Mouse (Mus musculus) left cerebral cortex, postnatal 10 days (tissue): ENCODE measurements around the gene Ap1m1. TPM values are rescaled to one million over a fixed set of nuclear protein-coding genes. Genes with fewer than 3 reads are reported as not detected.
A peak's percentile ranks its signal among the peaks of the same experiment; 100 is the strongest.

ENCODE experiments used
- DNase-seq, 2 experiments: peaks; one replicate each; pipeline ENCODE4 v3.0.0; 2021 to 2022; ENCODE audit warnings: low spot score in 2 of 2, mixed read lengths in 1 of 2; ENCODE audit errors: extremely low spot score in 1 of 2
- intact Hi-C: fragments of 180-260 bp; cut with DNase I; formaldehyde crosslinking; loops from one replicate; pipeline ENCODE4 v1.15.1; 2025
- total RNA-seq, 2 experiments: library from RNA; stranded (reverse); gene quantifications; 2 replicates each; pipeline ENCODE4 v1.2.3; 2021

The Ap1m1 gene
- 100 to 1,000 TPM; 115 to 119 TPM for total RNA-seq

DNA sequence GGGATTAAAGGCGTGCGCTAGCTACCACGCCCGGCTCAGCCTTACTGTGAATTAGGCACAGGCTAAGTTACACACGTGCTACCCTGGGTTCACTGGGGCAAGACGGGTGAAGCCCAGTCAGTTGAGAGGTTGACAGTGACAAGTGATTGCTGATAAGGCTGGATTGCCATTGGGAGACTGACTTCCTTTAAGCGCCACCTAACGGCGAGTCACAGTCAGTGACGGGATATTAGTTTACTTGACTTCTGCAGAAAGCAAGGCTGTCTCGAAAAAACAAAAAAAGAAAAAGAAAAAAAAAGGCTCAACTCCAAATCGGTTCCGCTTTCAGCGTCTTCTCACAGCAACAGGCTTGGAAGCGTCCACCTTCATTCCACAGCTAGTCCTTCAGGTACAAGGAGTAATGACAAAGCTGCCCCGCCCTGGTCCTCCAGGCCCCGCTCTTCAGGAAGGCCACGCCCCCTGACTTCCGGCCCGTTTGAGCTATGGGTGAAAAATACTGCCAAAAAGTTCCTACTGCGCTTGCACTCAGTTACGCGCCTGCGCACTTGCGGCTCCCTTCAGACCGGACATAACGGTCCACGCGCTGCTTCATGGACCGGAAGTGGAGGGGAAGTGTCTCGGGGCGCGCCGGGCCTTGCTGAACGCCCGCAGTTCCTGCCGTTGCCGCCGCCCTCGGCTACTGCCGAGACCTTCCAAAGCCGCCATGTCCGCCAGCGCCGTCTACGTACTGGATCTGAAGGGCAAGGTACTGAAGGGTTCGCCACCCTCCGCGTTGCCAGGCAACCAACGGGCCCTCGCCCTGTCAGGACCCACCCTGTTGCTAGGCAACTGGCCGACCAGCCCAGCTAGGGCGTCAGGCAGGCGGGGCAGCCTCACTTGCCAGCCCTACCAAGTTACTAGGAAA is at the start of gene Ap1m1:
TSS of gene Ap1m1 (plus strand) at position 520 of the 904 bp plus-strand sequence.
- DNase-seq, result peak; percentile 98 to 99
- intact Hi-C loops, result loop anchor here (5.0 kb wide), 1 partner anchor 62 kb away; no protein-coding TSS in a partner anchor

DNA sequence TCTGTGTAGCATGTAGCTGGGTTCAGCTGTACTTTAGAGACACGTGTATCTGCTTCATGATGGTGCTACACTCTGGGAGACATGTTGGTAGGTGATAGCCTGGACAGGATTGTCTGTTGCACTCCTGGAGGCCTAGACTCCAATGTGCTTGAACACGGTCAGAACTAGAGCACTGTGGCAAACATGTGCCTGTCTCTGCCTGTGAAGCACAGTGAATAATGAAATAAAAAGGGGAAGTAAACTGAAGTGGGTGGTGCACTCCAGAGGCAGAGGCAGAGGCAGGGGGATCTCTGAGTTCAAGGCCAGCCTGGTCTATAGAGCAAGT is 49.6 kb upstream of the Ap1m1 start:
- intact Hi-C loops, result no loop called here
- DNase-seq, result no peak

DNA sequence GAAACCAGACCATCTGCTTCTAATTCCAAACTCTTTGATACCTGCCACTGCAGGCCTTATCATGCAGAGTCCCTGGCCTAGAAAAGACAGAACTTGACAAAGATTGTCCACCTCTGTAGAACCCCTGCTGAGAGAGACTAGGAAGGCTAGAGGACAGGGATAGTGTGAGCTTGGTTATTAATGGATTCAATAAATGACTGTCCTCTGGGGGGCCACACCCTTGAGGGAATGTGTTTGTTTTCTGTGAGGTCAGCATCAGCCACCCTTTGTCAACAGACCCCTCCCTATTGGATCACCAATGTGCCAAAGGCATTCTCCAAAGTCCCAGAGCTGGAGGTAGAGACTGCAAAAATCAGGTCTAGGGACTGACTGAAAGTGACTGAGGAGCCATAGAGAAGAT is 47.8 kb upstream of the Ap1m1 start:
- intact Hi-C loops, result no loop called here
- DNase-seq, result no peak

DNA sequence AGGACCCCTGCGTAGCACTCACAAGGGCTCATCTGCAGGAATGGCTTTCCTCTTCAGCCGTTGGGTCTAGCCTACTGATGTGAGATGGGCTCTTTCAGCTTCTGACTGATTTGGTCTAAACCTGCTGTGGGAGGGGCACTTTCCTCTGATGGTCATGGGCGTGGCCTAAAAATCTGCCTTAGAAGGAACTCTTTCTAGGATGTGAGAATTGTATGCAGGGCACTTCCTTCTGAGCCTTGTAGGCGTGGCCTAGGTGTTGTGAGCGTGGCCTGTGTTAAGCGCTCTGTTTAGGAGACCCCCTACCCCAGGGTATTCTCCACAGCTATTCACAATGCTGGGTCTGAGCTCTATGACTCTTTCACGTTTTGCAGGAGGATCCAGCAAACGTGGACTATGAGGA is 41.8 kb upstream of the Ap1m1 start:
- intact Hi-C loops, result no loop called here
- DNase-seq, result no peak

DNA sequence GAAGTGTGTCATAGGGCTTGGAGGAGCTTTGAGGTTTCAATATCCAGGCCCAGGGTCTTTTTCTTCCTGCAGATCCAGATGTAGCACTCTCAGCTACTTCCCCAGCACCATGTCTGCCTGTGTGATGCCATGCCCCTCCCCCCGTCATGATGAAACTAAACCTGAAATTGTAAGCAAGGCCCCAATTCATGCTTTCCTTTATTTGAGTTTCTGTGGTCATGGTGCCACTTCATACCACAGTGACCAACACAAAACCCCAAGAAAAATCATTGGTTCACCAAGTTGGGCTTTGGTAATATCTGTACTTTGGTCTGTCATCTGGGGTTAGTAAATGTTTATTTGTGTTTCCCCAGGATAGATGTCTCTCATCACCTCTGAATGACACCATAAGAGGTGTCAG is 31.2 kb upstream of the Ap1m1 start:
- intact Hi-C loops, result no loop called here
- DNase-seq, result no peak

DNA sequence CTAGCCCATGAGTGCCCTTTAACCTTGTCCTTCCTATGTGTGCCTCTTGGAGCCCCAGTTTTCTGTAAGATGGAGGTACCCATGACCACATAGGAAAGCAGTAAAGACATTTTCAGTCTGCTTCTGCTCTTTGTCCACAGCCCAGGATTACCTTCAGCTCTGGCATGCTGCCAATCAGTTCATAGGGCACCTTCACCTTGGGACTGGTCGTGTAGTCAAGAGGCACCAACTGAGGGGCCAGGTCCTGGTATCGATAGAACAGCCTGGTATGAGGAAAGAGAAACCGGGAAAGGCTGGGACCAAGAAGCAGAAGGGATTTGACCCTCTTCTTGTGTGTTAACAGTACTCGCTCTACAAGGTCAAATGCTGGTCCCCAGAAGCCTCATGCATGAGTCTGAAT is 29.6 kb upstream of the Ap1m1 start:
- no peak for DNase-seq
- intact Hi-C loops, result no loop called here

DNA sequence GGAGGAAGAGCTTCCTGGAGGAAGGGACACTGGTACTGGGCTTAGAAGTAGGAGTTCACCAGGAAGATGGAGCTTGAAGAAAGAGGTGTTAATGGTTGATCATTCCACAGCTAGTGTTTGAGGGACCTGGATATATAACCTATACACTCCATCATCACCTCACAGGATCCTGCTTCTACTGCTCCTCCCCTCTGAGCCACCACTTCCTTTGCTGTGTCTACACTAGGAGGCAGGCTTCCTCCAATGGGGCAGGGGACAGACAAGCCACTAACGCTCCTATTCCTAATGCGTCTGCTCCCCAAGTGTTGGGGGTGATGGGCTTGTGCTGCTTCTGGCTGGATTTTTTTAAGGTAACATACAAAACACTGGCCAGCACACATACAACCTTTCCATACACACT is 29.1 kb upstream of the Ap1m1 start:
- intact Hi-C loops, result no loop called here
- no peak for DNase-seq

DNA sequence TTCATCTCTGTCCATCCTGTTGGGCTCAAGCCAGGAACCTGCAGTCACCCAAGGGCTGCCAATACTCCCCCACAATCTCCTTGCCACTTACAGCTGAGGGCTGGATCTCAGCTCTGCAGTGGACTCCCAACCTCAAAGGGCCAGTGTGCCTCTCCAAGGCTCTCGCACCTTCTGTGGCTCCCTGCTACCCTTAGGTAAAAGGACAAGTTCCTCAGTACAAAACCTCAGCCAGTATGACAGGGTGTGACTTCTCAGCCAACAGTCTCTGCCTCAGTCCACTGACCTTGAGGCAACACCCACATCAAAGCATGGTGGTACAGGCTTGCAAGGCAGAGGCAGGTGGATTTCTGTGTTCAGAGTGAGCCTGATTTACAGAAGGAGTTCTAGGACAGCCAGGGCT is 28.0 kb upstream of the Ap1m1 start:
- no peak for DNase-seq
- intact Hi-C loops, result no loop called here

DNA sequence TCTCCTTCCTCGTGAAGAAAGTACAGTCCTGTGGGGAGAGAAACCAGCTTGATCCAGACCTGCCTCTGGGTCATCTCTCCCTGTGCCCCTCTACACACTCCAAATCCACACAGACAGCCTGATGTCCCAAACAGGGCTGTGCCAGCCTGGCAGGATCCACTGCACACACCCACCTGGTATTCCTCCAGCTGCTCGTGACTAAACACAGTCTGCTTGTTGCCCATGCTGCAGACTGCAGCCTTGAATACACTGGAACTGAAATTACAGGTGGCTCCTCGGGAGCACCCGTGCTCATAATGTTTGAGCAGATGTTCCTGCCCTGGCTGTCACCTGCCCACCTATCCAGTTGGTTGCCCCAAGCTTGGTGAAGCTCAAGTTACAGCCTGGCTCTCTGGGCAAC is 27.1 kb upstream of the Ap1m1 start, which contains the start of gene Cib3:
TSS of gene Cib3 (minus strand) at position 87 of the 400 bp plus-strand sequence.
- DNase-seq, result no peak
- intact Hi-C loops, result no loop called here

DNA sequence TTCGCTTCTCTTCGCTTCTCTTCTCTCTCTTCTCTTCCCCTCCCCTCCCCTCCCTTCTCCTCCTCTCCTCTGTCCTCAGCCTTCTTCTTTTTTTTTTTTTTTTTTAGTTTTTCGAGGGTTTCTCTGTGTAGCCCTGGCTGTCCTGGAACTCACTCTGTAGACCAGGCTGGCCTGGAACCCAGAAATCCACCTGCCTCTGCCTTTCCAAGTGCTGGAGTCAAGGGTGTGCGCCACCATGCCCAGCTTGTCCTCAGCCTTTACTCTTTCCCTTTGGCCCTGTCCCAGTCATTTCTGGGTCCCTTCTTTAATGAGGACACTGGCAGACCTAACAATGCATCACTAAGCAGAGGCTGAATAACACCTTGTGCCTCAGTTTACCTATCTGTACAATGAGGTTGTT is 26.3 kb upstream of the Ap1m1 start, which contains the start of gene Gm11034:
TSS of gene Gm11034 (minus strand) at position 101 of the 400 bp plus-strand sequence.
- intact Hi-C loops, result no loop called here
- DNase-seq, result no peak

DNA sequence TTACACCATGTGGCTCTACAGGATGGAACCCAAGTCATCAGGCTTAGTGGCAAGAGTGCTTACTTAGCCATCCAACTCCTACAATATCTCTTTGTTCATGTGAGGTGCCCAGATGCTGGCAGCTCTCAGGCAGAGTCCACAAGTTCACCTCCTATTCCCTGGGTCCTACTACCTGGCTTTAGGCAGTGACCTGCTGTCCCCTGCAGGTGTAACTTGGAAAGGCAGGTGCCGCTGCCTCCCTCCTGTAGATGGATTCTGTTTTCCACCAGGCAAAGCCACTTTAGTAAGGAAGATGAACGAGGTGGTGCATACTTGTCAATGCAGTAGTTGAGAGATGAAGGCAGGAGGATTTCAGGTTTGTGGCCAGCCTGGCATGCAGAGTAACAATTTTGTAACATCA is 24.8 kb upstream of the Ap1m1 start:
- intact Hi-C loops, result no loop called here

DNA sequence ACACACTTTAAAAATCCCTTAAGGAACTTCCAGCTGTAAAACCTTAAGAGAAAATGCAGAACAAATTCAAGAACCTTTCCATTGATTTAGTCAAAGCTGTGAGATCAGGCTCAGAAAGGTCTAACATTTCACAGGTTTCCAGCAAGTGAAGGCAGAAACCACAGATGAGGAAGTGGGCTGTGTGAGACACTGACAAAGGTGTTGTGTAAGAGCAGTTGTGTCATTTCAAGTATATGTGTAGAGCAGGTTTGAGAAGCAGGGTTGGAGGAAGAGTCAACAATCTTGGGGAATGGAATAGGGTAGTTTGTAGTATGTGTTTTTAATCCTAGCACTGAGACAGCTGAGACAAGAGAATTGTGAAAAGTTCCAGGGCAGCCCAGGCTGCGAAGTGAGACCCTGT is 23.9 kb upstream of the Ap1m1 start:
- intact Hi-C loops, result no loop called here
- DNase-seq, result no peak

More for the DNA sequence above, 24.8 kb upstream of the Ap1m1 start:
- no peak for DNase-seq

DNA sequence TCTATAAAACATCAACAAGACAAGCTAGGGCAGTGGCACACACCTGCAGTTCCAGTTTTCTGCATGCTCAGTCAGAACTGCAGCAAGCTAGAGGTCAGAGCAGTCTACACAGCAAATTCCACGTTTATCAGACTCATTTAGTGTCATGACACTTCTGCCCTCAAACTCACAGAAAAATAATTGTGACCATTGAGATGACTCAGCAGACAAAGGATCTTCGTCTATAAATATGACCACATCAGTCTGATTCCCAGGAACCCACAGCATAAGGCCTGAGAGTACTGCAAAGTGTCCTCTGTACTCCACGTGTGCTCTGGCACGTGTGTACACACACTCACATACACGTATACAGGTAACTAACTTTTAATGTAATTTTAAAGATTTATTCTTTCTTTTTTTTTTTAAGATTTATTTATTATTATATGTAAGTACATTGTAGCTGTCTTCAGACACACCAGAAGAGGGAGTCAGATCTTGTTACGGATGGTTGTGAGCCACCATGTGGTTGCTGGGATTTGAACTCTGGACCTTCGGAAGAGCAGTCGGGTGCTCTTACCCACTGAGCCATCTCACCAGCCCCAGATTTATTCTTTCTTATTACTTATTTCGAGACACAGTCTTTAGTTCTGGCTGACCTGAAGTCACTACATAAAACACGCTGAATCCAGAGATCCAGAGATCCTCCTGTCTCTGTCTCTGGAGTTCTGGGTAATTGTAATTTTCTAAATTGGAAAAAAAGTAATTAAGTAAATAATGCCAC is 20.9 kb upstream of the Ap1m1 start:
- DNase-seq, result no peak
- intact Hi-C loops, result no loop called here

DNA sequence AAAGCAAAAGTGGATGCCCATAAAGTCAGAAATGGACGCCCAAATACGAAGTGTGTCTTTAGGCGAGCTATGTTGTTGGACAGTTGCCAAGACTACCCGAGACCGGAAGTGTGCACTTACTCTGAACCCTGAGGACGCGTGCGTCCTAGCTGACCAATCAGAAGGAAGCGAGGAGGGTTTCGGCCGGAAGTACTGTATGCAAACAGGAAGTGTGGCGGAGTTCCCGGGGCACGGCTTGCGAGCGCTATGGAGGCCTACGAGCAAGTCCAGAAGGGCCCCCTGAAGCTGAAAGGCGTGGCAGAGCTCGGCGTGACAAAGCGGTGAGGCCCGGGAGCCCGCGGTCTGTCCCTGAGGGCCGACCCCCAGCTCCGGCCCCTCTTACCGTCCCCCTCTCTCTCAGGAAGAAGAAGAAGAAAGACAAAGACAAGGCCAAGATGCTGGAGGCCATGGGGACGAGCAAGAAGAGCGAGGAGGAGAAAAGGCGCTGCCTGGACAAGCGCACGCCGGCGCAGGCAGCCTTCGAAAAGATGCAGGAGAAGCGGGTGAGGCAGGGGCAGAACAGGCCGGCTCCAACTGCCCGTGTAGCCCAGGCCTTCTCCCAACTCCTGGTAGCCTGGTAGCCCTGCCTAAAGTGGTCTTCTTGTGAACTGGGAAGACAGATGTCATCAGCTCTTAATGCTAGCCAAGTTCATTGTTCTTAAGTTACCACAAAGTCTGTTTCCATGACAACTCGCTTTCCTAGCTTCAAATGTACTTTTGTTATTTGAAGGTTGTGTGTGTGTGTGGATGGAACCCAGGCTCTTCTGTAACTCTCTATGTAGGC is 20.1 kb upstream of the Ap1m1 start, which contains the start of gene Fam32a:
TSS of gene Fam32a (plus strand) at position 190 of the 823 bp plus-strand sequence.
- DNase-seq, result peak; percentile 91 to 94
- intact Hi-C loops, result loop anchor here (5.0 kb wide), 1 partner anchor 42 kb away; no protein-coding TSS in a partner anchor

DNA sequence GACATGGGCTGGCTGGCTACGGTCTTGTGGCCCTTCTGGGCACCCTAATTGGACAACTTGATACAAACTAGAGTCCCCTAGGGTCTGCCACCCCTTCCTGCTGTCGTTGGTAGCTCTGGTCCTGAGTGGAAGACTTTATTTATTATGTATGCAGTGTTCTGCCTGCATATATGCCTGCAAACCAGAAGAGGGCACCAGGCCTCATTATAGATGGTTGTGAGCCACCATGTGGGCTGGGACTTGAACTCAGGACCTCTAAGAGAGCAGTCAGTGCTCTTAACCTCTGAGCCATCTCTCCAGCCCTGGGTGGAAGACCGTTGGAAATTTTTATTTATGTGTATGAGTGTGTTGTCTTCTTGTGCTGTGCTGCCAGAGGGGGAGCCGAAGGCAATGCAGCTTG is 19.1 kb upstream of the Ap1m1 start:
- intact Hi-C loops, result loop anchor here (5.0 kb wide), 1 partner anchor 43 kb away; no protein-coding TSS in a partner anchor
- DNase-seq, result no peak

DNA sequence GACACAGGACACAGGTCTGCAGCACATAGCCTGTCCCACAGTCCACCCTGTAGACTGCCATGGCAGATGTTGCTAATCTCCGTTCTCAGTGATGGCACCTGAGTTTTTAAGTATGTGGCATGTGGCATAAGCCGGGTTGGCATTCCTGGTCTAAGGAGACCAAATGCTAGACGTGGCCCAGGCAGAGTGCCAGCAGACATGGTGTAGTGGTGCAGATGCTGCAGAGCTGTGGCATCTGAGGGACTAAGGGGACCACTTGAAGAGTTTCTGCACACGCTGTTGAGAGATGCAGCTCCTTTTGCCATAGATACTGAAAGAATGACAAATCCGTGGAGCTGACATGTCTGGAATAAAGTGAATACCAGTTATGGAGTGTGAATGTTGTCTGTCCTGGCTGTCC is 17.2 kb upstream of the Ap1m1 start:
- DNase-seq, result peak in 1 of 2 experiments; percentile 42
- intact Hi-C loops, result loop anchor here (5.0 kb wide), 1 partner anchor 45 kb away; no protein-coding TSS in a partner anchor

DNA sequence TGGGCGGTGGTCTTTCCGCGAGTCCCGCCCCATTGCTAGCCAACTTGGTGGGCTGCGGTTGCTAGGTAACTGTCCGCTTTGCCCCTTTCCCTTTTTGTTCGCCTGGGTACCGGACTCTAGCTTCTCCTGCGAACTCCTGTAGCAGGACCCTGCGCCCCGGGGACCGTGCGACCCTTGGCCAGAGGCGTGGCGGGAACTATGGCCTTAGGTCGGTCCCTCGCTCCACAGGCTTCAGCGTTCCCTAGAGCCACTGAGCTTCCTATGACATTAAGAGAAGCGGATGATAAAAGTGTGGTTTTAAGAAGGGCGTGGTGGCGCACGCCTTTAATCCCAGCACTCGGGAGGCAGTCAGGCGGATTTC is 565 bp downstream of the Ap1m1 start:
- DNase-seq, result no peak
- intact Hi-C loops, result loop anchor here (5.0 kb wide), 1 partner anchor 63 kb away; no protein-coding TSS in a partner anchor

DNA sequence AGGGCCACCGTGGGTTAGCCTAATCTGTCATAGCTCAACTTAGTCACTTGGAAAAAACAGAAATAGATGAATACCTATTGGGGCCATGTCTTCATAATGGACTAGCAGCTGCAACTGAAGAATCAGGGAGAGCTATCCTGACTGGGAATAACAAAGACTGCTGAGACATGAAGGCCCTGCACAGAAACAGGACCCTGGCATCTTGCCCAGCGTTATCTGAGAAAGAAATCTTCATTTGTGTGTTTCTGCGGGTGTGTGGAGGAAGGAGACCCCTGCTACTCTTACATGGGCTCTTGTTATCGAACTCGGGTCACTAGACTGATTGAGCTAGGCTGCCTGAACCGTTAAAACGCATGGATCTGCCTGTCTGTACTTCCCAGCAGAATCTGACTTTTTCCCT is 1.1 kb downstream of the Ap1m1 start:
- peak in 1 of 2 experiments; percentile 50 for DNase-seq
- intact Hi-C loops, result loop anchor here (5.0 kb wide), 1 partner anchor 64 kb away; no protein-coding TSS in a partner anchor

DNA sequence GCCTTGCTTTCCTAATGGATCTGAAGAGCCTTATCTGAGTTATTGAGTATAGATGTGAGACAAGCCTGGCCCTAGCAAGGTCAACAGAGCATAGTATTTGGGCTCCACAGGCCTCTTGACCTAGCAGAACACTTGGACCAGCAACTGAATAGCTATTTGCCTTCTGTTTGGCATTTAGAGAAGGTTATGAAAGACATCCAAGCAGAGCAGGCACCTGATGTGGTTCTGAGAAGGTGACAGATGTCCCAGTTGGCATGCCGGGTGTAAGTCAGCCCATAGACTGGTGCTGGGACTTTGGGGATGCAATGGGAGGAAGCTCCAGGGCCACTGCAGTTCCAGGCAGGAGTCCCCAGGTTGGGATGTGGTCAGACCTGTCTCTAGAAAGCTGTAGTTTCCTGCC is 2.4 kb downstream of the Ap1m1 start:
- no peak for DNase-seq
- intact Hi-C loops, result loop anchor here (5.0 kb wide), 1 partner anchor 65 kb away; no protein-coding TSS in a partner anchor
